Mouse (Mus musculus) liver, postnatal 0 days (tissue): ENCODE data around the gene Avpr1a. TPM values are rescaled to one million over a fixed set of nuclear protein-coding genes. Genes with fewer than 3 reads are reported as not detected.

ENCODE experiments used
- ATAC-seq: fragments of 200-750 bp; cut with Nextera tagmentation; 2 replicates; pipeline ENCODE4 v1.8.0; 2017; ENCODE audit warnings: mild to moderate bottlenecking, moderate library complexity
- DNase-seq: peaks from one replicate; pipeline ENCODE4 v3.0.0-alpha.2; 2016
- H3K27ac ChIP-seq: fragments of 300-500 bp; sonication (generic); 2 replicates; pipeline ENCODE4 v1.5.1; 2014; ENCODE audit warnings: antibody characterized with exemption, moderate library complexity, mild to moderate bottlenecking, low read depth
- H3K27me3 ChIP-seq: fragments of 300-500 bp; sonication (generic); 2 replicates; pipeline ENCODE4 v1.6.1; 2014; ENCODE audit warnings: low read length, control low read depth, mixed read lengths; ENCODE audit not compliant: insufficient read depth
- H3K36me3 ChIP-seq: fragments of 300-500 bp; sonication (generic); replicated peaks from 2 replicates; pipeline ENCODE4 v1.6.1; 2014; ENCODE audit warnings: mild to moderate bottlenecking, control low read depth, low read length, moderate library complexity, mixed read lengths; ENCODE audit not compliant: insufficient read depth
- H3K4me1 ChIP-seq: fragments of 300-500 bp; sonication (generic); 2 replicates; pipeline ENCODE4 v1.6.1; 2014; ENCODE audit warnings: antibody characterized with exemption, mild to moderate bottlenecking, control low read depth; ENCODE audit not compliant: insufficient read depth
- H3K4me2 ChIP-seq: fragments of 300-500 bp; sonication (generic); 2 replicates; pipeline ENCODE4 v1.6.1; 2014; ENCODE audit warnings: low read depth, mild to moderate bottlenecking, low read length, moderate library complexity, mixed read lengths
- H3K4me3 ChIP-seq: fragments of 300-500 bp; sonication (generic); 2 replicates; pipeline ENCODE4 v1.5.1; 2014; ENCODE audit warnings: low read depth, low read length
- H3K9ac ChIP-seq: fragments of 300-500 bp; sonication (generic); replicated peaks from 2 replicates; pipeline ENCODE4 v1.6.1; 2014; ENCODE audit warnings: mild to moderate bottlenecking, moderate library complexity
- H3K9me3 ChIP-seq: fragments of 300-500 bp; sonication (generic); 2 replicates; pipeline ENCODE4 v1.6.1; 2016; ENCODE audit warnings: mild to moderate bottlenecking, control low read depth, low read length, mixed read lengths
- CTCF ChIP-seq: sonication (generic); IDR thresholded peaks from 2 replicates; pipeline ENCODE4 v1.5.1; 2016; ENCODE audit warnings: antibody characterized with exemption, low read depth
- EP300 ChIP-seq: IDR thresholded peaks from 2 replicates; pipeline ENCODE4 v1.6.1; 2016; ENCODE audit warnings: antibody characterized with exemption, low read depth, mild to moderate bottlenecking
- WGBS: fragments of 180-500 bp; shearing (Covaris S2); extraction: QIAGEN DNeasy Blood & Tissue Kit; methylation state at CpG from one replicate; pipeline ENCODE4 v1.1.7; 2014; ENCODE audit not compliant: insufficient replicate concordance; 5-methylcytosine and 5-hydroxymethylcytosine counted together
- polyA plus RNA-seq: library from polyadenylated mRNA; unstranded; fragments of >200 nt; fragmentation: Nextera tagmentation; extraction: Ambion mirVana; gene quantifications from 2 replicates; pipeline ENCODE4 v1.2.1, GENCODE M21; 2015

The Avpr1a gene
- polyA plus RNA-seq, 1 experiment from 2014 or later = 11.0 TPM

DNA sequence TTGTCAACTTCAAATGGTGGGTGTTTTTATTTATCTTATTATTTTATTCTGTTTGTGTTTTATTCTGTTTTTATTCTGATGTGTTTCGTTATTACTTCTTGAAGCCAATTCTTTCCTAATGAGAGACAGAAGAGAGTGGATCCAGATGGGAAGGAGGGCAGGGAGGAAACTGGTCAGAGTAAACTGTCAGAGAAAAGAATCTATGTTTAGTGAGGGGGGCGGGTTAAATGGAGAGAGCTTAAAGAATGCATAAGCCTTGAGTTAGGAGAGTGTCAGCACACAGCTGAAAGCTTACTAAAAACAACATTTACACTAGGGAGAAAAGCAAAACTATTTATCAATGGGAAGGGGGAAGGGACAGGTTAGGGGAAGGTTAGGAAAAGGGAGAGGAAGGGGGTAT, 50.3 kb downstream of the Avpr1a start:
- H3K4me1 ChIP-seq = no peaks in the 10 kb centered on the region; the same call in 1 of the 2 replicates
- 53% methylated on average over 2 of the region's 2 CpGs for WGBS
- no peak overlapping the region for H3K9ac ChIP-seq
- ATAC-seq (no peak), DNase-seq (no peak)
- no peaks in the 10 kb centered on the region for H3K27me3 ChIP-seq
- no peaks in the 10 kb centered on the region for H3K9me3 ChIP-seq
- H3K36me3 ChIP-seq = no peaks in the 10 kb centered on the region
- no peak for TF ChIP-seq EP300
- TF ChIP-seq CTCF = no peak
- H3K4me3 ChIP-seq = no peak overlapping the region
- H3K27ac ChIP-seq = no peak overlapping the region
- H3K4me2 ChIP-seq = no peak overlapping the region

DNA sequence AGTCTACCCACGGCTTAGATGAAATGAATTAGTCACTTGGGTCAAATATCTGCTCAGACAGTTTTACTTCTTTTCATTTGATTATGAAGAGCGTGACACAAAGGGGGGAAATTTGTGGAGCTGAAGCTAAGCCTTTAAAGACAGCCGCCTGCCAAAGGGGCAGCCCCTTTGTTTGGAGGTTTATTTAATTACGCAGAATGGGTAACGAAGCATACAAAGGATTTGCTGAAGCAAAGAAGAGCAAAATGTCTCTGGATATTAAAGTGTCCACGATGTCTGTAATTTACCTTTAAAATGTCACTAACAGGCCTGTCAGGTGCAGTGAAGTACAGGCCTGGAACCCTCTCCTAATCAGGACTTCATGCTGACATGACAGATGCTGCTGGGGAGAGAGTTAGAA, 51.0 kb downstream of the Avpr1a start:
- no peak for TF ChIP-seq EP300
- TF ChIP-seq CTCF = no peak
- DNase-seq (no peak), ATAC-seq (no peak)
- 76% methylated on average over 6 of the region's 6 CpGs for WGBS
- Histone ChIP-seq H3K9ac (no peak overlapping the region), H3K27ac (no peak overlapping the region), H3K4me3 (no peak overlapping the region), H3K27me3 (no peaks in the 10 kb centered on the region), H3K4me1 (no peaks in the 10 kb centered on the region; the same call in 1 of the 2 replicates), H3K9me3 (no peaks in the 10 kb centered on the region), H3K36me3 (no peaks in the 10 kb centered on the region), H3K4me2 (no peak overlapping the region)

Other genes with a start within 250 kb of the Avpr1a start
- gene Ppm1h, start 230.3 kb downstream of the Avpr1a start, polyA plus RNA-seq = 3.1 and 3.9 TPM in 2 replicates